Mouse (Mus musculus) lung, adult 18-20 months (tissue): ENCODE data around the gene Npas2.
A peak's percentile ranks its signal among the peaks of the same experiment; 100 is the strongest.

Experiments
- DNase-seq, 2 experiments: peaks; one replicate each; pipeline ENCODE4 v3.0.0; 2022; ENCODE audit warnings: mixed read lengths in 2 of 2

Npas2 gene

DNA sequence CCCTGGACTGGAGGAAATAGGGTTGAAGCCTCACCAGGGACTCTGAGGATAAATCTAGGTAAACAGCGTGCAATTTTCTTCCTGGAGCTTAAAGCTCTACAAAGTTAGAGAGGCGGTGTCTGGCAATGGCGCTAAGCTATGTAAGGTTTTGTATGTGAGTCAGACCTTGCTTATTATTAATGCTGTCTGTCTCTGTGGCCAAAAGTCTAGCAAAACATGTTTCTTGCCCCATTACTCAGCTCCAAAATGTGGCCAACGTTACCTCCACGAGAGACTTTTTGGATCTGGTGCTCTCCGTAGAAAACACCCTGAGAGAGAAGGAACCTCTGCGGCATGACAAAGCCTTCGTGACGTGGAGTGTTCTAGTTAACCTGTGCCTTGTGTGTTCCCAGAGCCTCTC lies 93.5 kb downstream of the Npas2 start:
- DNase-seq = no peak

GRCm38 (mm10) chr1:39287831-39288230 lies 94.3 kb downstream of the Npas2 start:
- DNase-seq = no peak

GRCm38 (mm10) chr1:39288425-39288824 lies 94.9 kb downstream of the Npas2 start:
- peak in 1 of 2 experiments; percentile 25 for DNase-seq

GRCm38 (mm10) chr1:39292001-39292400 lies 98.5 kb downstream of the Npas2 start:
- DNase-seq = no peak

- DNase-seq = no peak
Measured at GRCm38 (mm10) chr1:39298294-39298693, 104.8 kb downstream of the Npas2 start.

DNA sequence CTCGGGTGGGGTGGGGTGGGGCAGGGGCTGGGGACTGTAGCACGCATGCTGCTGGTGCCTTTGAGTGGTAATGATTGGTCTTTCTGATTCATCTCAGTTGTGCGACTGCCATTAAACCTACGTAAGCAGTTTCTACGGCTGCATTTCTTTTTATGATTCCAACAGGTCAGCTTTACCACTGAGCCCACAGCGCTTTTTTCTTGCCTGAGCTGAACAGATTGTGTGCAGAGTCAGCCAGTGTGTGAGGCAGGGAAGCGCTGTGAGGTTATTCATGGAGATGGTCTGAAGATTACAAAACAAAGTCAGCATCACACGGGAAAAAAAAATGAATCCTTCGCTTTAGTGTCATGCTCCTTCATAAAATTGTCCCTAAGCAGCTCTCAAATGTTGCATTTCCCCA lies 106.7 kb downstream of the Npas2 start:
- no peak for DNase-seq

DNA sequence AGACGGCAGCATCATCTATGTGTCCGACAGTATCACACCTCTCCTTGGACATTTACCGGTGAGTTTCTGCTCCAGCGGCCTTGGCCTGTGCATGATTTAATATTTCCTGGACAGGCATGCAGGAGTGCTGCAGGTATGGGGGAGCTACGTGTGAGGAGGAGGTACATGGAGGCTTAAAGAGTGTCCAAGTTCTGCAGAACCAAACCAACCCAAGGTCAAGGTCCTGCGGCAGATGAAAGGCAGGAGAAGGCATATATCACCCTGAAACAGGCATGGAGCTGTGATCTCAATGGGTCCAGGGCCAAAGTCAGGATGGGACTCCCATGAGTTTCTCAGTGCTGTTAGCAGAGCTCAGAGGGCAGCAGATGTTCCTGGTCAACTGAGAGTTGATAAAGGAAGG lies 107.1 kb downstream of the Npas2 start:
- no peak for DNase-seq

- DNase-seq = no peak
Measured at GRCm38 (mm10) chr1:39302246-39302645, 108.7 kb downstream of the Npas2 start.

DNA sequence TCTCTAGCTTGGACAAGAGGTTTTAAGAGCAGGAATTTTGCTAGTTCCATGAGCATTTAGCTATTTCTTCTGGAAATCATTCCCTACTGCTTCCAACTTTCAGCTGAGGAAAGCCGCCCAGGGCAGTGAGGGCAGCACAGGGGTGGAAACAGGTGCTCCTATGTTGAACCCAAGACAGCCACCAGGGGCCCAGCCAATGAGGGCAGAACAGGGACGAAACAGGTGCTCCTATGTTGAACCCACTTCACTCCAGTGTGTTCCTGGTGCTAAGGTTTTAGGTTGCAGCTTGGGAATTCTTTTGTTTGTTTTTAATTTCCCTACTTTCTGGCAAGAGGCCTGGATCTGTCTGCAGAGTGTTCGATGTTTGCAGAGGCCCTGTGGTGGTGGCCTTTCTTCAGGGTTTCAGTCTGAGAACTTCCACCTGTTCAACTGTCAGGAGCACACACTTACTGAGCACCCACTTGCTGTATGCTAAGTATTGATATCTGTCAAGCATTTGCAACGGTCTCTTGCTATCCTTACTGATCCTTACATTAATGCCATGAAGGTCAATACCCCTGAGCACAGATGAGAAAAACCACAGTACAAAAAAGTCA lies 109.6 kb downstream of the Npas2 start:
- DNase-seq = no peak

DNA sequence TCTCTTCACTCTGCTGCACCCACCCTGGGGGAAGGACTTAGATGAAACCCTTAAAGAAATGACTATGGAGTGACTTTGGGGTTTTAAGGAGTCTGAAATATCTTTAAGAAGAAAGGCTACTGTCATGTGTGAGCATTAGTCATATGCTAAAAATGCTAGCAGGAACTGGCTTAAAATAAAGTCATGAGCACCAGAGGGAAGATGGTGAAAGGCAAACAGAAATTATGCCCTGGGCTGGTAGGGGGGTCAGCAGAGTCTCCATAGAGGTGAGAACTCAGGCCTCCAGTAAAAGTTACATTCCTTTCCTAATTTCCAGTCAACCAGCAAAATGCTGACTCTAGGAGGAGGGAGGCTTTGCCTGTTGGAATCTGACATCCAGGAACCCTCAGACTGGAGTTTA lies 113.8 kb downstream of the Npas2 start:
- DNase-seq = no peak

DNA sequence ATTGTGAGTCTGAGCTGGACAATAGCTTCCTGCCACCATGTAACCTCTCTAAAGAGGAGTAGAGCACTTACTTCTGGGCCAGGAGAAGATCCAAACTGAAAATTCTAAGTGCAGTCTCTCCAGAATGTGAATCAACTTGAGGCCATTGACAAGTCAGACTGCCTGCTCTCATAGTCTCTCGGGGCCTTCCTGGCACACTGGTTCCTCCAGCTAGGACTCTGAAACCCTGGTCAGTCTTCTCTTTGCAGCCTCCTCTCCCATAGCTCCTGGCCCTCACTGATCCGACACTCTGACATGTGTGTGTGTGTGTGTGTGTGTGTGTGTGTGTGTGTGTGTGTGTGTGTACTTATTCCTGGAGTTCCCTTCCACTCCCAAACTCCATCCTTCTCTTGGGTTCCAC lies 114.4 kb downstream of the Npas2 start:
- DNase-seq = no peak

- DNase-seq = no peak
Measured at GRCm38 (mm10) chr1:39309548-39309947, 116.0 kb downstream of the Npas2 start.

DNA sequence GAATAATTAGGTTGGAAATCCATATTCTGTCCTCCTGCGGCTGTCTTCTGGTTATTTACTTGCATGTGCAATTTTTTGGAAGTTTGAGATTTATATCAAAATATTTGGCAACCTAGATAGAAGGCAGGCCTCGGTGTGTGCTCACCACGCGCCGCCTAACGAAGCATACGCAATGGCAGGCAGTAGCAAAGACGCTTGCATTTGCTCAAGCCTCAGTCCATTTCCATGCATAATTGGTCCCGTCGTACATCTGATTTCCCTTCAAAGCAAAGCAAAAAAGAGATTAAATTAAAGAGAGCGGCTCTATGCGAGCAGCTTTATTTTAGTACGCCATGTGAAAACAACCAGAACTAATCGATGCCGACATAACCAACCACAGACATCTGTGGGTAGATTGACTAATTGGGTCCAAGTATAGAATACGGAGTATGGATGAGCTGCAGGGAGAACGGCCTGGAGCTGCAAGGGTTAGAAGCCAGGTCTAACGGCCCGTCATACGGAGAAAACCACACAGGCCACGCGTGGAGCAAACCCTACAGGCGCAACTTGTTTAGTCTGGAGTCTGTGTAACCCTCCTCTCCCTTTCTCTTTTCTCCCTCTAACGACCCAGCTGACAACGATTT lies 118.9 kb downstream of the Npas2 start:
- no peak for DNase-seq

GRCm38 (mm10) chr1:39313352-39314245 lies 120.1 kb downstream of the Npas2 start:
- DNase-seq = peak; percentile 14 to 35

GRCm38 (mm10) chr1:39317935-39318334 lies 124.4 kb downstream of the Npas2 start:
- peak; percentile 47 to 77 for DNase-seq

GRCm38 (mm10) chr1:39318870-39319269 lies 125.3 kb downstream of the Npas2 start:
- DNase-seq = no peak

DNA sequence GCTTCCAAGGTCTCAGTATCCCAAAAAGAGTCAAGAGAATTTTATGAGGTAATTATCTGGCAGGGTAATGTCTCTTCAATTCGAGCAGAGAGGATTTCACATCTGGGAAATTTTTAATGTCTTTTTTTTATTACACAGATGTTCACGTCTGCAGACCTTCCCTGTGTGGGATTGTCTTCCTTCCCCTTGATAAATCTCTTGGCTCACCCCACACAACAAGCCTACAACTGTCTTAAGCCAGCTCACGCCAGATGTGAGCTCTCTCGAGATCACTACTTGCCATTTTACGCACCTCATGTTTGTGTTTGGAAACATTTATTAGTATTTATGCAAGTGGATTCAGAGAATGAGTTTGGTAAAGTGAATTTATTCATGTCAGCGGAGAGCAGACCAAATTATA lies 128.4 kb downstream of the Npas2 start:
- no peak for DNase-seq

GRCm38 (mm10) chr1:39325228-39325627 lies 131.7 kb downstream of the Npas2 start:
- no peak for DNase-seq

DNA sequence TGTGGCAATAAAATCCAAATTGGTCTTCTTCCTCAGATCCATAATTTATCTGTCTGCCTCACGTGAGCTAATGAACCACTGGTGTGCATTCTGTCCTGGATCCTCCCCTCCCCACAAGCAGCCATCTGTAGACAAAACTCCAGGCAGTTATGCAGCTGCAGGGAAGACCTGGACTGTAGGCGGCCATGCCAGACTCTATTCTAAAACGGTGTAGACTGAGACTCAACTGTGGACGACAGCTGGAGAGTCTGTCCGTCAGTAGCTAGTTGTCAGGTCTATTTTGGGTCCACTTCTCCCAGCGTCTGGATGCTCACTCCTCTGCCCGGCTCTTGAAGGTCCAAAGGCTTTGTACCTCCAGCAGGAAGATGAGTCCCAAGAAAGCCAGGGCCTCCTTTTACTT lies 134.0 kb downstream of the Npas2 start:
- DNase-seq = no peak

- DNase-seq = no peak
Measured at GRCm38 (mm10) chr1:39330857-39331594, 137.5 kb downstream of the Npas2 start.

DNA sequence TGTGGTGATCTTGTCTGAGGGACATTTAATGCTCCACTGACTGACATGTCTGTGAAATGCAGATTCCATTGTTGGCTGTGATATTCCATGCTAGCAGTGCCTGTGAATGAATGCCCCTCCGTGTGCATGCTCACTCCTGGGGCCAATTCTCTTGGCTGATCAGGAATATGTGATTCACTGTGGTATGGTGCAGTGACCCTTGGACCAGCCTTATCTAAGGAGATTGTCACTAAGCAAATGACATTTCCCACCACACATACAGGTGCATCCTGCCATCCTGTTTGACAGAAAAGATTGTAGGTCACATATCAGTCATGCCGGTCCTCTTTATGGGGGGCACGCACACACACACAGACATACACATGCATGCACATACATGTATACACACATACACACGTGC lies 138.9 kb downstream of the Npas2 start:
- DNase-seq = no peak

- DNase-seq = no peak
Measured at GRCm38 (mm10) chr1:39335561-39336196, 142.1 kb downstream of the Npas2 start.

DNA sequence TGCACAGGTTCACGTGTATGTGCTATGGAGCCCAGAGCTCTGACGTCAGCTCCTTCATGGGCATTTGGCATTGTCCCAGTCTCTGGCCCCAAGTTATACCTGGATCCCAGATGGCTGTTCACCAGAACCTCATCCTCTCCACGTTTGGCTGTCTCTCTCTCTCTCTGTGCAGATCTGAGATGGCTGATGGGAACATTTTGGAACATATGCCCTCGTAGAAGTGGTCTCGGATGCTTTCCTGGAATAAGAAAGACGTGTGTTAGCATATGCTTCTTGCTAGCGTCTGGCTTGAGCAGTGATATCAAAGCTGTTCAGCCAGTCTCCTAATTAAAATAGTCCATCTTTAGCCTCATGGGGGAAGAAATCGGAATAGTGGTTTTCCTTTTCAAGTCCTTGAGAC lies 143.3 kb downstream of the Npas2 start:
- DNase-seq = peak in 1 of 2 experiments; percentile 29
